Mouse (Mus musculus) liver, adult 10 weeks (tissue): ENCODE results near the gene Sdk1. TPM values are rescaled to one million over a fixed set of nuclear protein-coding genes. Genes with fewer than 3 reads are reported as not detected.

Experiments
- polyA plus RNA-seq: library from polyadenylated mRNA; stranded (reverse); fragments of 350-450 nt; fragmentation: Illumina TruSeq; extraction: RNeasy Lipid Tissue Mini Kit (QIAGEN cat#74804); gene quantifications from one replicate; pipeline ENCODE4 v1.2.3, GENCODE M21; 2014; ENCODE audit warnings: low read depth, low replicate concordance

Sdk1 gene
- polyA plus RNA-seq: not detected

GRCm38 (mm10) chr5:141240841-141241543 lies at the start of gene Sdk1:
Gene Sdk1, plus strand, starts transcription at chr5:141241490.

Other genes starting within 250 kb of the Sdk1 start
- gene Card11, start 240.9 kb upstream of the Sdk1 start, polyA plus RNA-seq: not detected